Mouse (Mus musculus) bone marrow, adult 2 months (tissue): Measurements from ENCODE around the gene Ttc7b. TPM values are rescaled to one million over a fixed set of nuclear protein-coding genes. Genes with fewer than 3 reads are reported as not detected.

Source experiments
- H3K27ac ChIP-seq: fragments of 200-500 bp; 2 replicates; pipeline ENCODE4 v1.5.1; 2012; ENCODE audit warnings: low read depth, mild to moderate bottlenecking, control low read depth, inconsistent platforms, low read length; ENCODE audit not compliant: control insufficient read depth, poor library complexity, insufficient read depth
- H3K4me1 ChIP-seq: fragments of 200-500 bp; 2 replicates; pipeline ENCODE4 v1.6.1; 2011; ENCODE audit warnings: low read length; ENCODE audit not compliant: control insufficient read depth, insufficient read depth
- H3K4me3 ChIP-seq: fragments of 200-500 bp; replicated peaks from 2 replicates; pipeline ENCODE3; 2011; ENCODE audit warnings: mild to moderate bottlenecking, low read depth, low read length, control low read depth; ENCODE audit not compliant: control insufficient read depth
- CTCF ChIP-seq: fragments of 200-500 bp; IDR thresholded peaks from 2 replicates; pipeline ENCODE4 v1.5.1; 2011; ENCODE audit warnings: low read length, control low read depth; ENCODE audit not compliant: control insufficient read depth, insufficient read depth
- POLR2A ChIP-seq: fragments of 200-500 bp; IDR thresholded peaks from 2 replicates; pipeline ENCODE4 v1.6.1; 2011; ENCODE audit warnings: low read depth, mild to moderate bottlenecking, control low read depth, low read length, borderline replicate concordance; ENCODE audit not compliant: control insufficient read depth
- WGBS: fragments of 180-500 bp; shearing (Covaris S2); methylation state at CpG from one replicate; pipeline ENCODE4 v1.1.7; 2018; 5-methylcytosine and 5-hydroxymethylcytosine counted together
- polyA plus RNA-seq: library from polyadenylated mRNA; stranded (reverse); fragments of >200 nt; gene quantifications from 2 replicates; pipeline ENCODE4 v1.2.4, GENCODE M21; 2011; ENCODE audit warnings: low replicate concordance; ENCODE audit not compliant: missing spikeins, insufficient read depth, insufficient read length

Gene Ttc7b
- polyA plus RNA-seq, 1 experiment: 26.5 TPM

DNA sequence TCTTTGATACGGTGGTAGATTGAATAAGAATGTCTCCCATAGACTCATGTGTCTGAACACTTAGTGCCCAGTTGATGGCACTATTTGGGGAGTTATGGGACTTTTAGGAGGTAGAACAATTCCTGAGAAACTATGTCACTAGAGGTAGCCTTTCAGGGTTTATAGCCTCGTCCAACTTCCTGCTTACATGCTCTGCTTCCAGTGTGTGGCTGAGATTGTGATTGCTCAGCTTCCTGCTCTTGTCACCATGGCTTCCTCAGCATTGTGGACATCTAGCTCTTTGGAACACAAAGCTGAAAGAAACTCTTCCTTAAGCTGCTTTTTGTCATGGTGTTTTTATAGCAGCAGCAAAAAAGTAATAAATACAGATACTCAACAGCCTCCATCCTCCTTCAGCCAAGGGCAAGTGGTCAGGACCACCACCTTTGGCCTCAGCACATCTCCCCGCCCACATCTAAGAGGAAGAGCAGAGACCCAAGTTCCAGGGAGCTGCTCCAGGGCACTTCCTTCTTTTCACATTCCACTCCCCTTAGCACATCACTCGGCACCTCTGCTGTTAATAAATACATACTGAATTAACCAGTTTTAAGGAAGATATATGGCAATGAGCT lies 81.4 kb downstream of the Ttc7b start:
- Histone ChIP-seq H3K4me3 (no peak overlapping the region), H3K27ac (no peak overlapping the region), H3K4me1 (peaks cover 2% of the 10 kb centered on the region; the same call in 1 of the 2 replicates)
- TF ChIP-seq CTCF (no peak), POLR2A (no peak)
- 51% methylated on average over 4 of the region's 4 CpGs for WGBS

DNA sequence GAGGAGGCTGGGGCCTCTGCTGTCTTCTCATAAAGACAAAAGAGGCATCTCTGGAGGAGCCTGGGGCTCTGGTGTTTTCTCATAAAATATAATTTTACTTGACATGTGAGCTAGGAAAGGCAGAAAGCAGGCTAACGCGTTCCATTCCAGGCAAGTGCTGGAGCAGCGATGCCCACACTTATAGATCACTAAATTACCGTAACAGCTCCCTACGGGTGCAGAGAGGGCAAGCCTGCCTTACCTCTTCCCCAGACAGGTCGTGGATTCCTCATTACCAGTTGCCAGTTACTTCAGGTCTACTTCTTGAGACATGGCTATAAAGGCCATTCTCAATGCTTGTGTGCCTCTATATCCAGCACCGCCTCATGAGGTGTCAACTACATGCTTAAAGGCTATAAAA lies 82.1 kb downstream of the Ttc7b start:
- WGBS: 89% methylated on average over 7 of the region's 7 CpGs
- no peak overlapping the region for H3K27ac ChIP-seq
- H3K4me3 ChIP-seq: no peak overlapping the region
- no peak for TF ChIP-seq CTCF
- no peak for TF ChIP-seq POLR2A
- peaks cover 2% of the 10 kb centered on the region; the same call in 1 of the 2 replicates for H3K4me1 ChIP-seq

DNA sequence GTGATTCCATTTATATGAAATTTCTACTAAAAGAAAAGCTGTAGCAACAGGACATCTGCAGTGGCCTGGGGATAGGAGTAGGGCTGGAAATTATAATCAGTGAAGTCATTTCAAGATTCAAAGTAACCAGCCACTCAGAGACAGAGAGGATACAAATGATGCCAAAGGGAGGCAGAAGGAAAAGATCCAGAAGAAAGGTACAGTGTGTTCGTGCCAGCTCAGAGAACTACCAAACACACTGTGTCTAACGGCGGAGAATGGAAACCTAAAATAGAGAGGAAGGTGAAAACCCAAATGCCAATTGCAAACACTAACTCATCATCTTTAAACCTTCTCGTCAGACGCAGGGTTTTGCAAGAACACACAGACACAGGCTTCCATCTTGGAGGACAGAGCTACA lies 82.8 kb downstream of the Ttc7b start:
- H3K4me3 ChIP-seq: no peak overlapping the region

DNA sequence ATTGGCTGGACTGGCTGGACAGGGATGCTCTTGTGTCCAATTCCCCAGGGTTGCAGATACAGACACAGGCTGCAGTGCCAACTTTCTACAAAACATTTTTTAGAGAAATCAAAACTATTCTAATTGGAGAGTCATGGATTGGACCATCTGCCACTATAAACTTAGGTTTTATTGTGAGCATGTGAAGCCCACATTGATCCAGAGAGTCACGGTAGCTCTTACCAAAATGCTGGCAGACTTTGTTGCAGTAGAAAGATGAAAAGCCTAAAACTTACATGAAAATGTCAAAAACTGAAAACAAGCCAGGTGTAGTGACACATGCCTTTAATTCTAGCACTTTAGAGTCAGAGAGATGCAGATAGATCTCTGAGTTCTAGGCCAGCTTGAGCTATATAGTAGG lies 84.9 kb downstream of the Ttc7b start:
- Histone ChIP-seq H3K4me3 (no peak overlapping the region), H3K27ac (no peak overlapping the region), H3K4me1 (no peaks in the 10 kb centered on the region)
- 89% methylated on average over 1 of the region's 1 CpGs for WGBS
- TF ChIP-seq CTCF (no peak), POLR2A (no peak)

More for the DNA sequence above, 82.8 kb downstream of the Ttc7b start:
- TF ChIP-seq POLR2A: no peak
- TF ChIP-seq CTCF: no peak
- Histone ChIP-seq H3K27ac (no peak overlapping the region), H3K4me1 (peaks cover 2% of the 10 kb centered on the region; the same call in 1 of the 2 replicates)
- 83% methylated on average over 5 of the region's 5 CpGs for WGBS

DNA sequence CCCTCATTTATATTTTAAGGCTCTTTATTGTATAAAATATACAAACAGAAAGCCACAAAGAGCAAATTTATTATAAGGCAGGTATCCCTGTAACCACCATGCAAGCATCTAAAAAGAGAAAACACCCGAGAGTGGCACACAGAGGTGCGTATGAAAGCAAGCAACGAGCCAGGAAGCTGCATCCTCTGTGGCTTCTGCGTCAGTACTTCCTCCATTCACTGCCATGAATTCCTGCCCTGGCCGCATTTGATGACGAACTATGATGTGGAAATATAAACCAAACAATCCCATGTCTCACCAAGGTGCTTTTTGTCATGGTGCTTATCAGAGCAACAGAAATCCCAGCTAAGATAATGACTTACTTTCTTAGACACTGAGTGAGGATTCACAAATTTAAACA lies 88.8 kb downstream of the Ttc7b start:
- H3K4me1 ChIP-seq: peaks cover 2% of the 10 kb centered on the region
- 18% methylated on average over 6 of the region's 6 CpGs for WGBS
- H3K27ac ChIP-seq: no peak overlapping the region
- no peak overlapping the region for H3K4me3 ChIP-seq
- TF ChIP-seq POLR2A (no peak), CTCF (no peak)

DNA sequence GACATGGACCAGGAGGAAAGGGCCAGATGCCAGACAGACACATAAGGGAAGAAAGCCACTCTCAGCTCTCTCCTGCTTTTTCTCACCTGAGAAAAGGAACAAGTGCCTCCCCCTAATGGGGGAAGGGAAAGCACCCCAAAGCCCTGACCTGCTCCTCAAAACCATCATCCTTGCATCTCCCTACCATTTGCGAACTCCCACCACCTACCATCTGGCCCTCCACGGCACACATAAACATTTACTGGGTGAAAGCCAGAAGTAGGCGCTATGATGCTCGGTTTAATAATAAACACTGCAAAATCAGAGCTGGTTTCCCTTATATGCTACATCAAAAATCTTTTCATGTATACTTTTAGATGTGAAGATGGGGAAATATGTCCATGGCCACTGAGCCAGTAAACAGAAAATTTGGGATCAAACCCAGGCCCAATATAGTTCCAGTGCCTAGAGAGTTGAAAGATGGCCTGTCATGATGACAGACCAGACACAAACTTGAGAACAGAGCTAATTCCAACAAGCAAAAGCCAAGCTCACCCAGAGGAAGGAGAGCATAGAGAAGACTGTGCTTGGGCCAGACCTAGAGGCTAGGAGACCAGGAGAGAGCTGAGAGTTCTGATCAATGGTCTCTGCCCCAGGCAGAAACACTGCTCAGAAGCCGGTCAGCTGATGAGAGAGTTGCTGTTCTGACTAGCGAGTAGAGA lies 91.1 kb downstream of the Ttc7b start:
- WGBS: 81% methylated on average over 6 of the region's 6 CpGs
- TF ChIP-seq CTCF (no peak), POLR2A (no peak)
- Histone ChIP-seq H3K4me1 (peaks cover 2% of the 10 kb centered on the region), H3K4me3 (no peak overlapping the region), H3K27ac (no peak overlapping the region)

DNA sequence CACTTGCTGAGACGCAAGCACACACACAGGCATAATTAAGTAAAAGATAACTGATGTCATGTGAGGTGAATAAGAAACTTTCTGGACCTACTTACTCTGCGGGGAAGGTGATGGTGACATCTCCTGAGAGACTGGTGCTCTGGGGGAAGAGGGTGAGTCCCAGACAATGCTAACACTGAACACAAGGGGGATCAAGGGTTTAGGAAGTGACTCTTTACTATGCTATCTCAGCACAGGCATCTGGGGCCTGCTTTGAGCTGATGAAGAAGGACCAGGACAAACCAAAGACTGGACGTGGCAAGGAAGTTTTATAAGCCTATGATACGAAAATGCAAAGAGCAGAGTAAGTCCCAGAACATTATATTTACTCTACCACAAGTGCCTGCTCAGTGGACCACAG lies 92.4 kb downstream of the Ttc7b start:
- no peak overlapping the region for H3K27ac ChIP-seq
- TF ChIP-seq CTCF (no peak), POLR2A (no peak)
- WGBS: 80% methylated on average over 4 of the region's 4 CpGs
- no peak overlapping the region for H3K4me3 ChIP-seq
- peaks cover 2% of the 10 kb centered on the region for H3K4me1 ChIP-seq

DNA sequence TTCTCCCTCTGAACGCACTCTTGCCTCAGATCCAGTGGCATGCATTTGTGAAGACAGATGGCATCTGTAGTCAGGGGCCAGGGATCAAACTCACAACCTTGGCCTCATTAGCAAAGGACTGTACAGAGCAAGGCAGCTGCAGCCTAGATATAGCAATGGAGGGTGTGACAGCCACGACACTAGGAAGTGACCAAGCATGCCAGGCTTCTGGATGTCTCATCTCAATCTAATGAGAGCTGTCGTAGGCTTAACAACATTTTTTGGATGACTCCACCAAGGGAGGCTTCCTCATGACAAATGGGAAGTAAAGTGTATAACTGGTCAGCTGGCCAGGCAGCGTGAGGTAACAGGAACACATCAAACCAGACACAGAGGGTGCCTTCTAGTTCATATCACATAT lies 94.4 kb downstream of the Ttc7b start:
- Histone ChIP-seq H3K4me3 (no peak overlapping the region), H3K4me1 (peaks cover 2% of the 10 kb centered on the region), H3K27ac (no peak overlapping the region)
- 44% methylated on average over 4 of the region's 4 CpGs for WGBS
- TF ChIP-seq POLR2A (no peak), CTCF (no peak)

DNA sequence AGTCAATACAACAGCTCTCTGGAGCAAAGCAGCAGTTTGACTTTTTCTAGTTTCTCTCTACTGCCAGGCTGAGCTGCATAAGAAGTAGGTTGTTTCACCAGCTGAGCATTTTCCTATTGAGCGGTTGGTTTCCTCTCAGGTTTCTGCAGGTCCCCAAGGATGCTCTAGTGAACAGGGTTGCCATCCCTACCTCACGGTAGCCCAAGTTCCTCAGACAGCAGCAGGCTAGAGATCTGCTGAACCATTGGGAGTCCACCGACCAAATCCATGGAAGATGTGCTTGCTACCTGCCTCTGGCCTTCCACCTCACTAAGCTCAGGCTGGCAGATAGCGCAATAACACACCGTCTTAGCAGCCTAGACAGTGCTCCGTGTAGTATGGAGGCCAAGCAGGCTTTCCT lies 95.6 kb downstream of the Ttc7b start:
- Histone ChIP-seq H3K4me3 (no peak overlapping the region), H3K4me1 (peaks cover 2% of the 10 kb centered on the region), H3K27ac (no peak overlapping the region)
- 80% methylated on average over 6 of the region's 6 CpGs for WGBS
- no peak for TF ChIP-seq POLR2A
